Mouse (Mus musculus) liver, embryonic 12.5 days (tissue): Measurements from ENCODE around the gene Cpn1. TPM values are rescaled to one million over a fixed set of nuclear protein-coding genes. Genes with fewer than 3 reads are reported as not detected.

Source experiments
- ATAC-seq: fragments of 200-750 bp; cut with Nextera tagmentation; 2 replicates; pipeline ENCODE4 v1.8.0; 2017; ENCODE audit warnings: moderate number of reproducible peaks, mild to moderate bottlenecking, moderate library complexity
- H3K27ac ChIP-seq: fragments of 300-500 bp; sonication (generic); 2 replicates; pipeline ENCODE4 v1.5.1; 2016; ENCODE audit warnings: mild to moderate bottlenecking
- H3K27me3 ChIP-seq: fragments of 300-500 bp; sonication (generic); replicated peaks from 2 replicates; pipeline ENCODE4 v1.6.1; 2016; ENCODE audit warnings: mild to moderate bottlenecking, moderate library complexity
- H3K36me3 ChIP-seq: fragments of 300-500 bp; sonication (generic); 2 replicates; pipeline ENCODE4 v1.6.1; 2016; ENCODE audit warnings: mild to moderate bottlenecking, moderate library complexity
- H3K4me1 ChIP-seq: fragments of 300-500 bp; sonication (generic); 2 replicates; pipeline ENCODE4 v1.6.1; 2016
- H3K4me2 ChIP-seq: fragments of 300-500 bp; sonication (generic); 2 replicates; pipeline ENCODE4 v1.6.1; 2016; ENCODE audit warnings: mild to moderate bottlenecking, moderate library complexity
- H3K4me3 ChIP-seq: fragments of 300-500 bp; sonication (generic); 2 replicates; pipeline ENCODE4 v1.5.1; 2016; ENCODE audit warnings: mild to moderate bottlenecking, moderate library complexity
- H3K9ac ChIP-seq: fragments of 300-500 bp; sonication (generic); 2 replicates; pipeline ENCODE4 v1.6.1; 2016; ENCODE audit warnings: mild to moderate bottlenecking, moderate library complexity
- H3K9me3 ChIP-seq: fragments of 300-500 bp; sonication (generic); replicated peaks from 2 replicates; pipeline ENCODE4 v1.6.1; 2016; ENCODE audit warnings: mild to moderate bottlenecking, moderate library complexity
- whole genome bisulfite sequencing: fragments of 180-500 bp; shearing (Covaris S2); methylation state at CpG from one replicate; pipeline ENCODE4 v1.1.7; 2016; ENCODE audit not compliant: insufficient replicate concordance; 5-methylcytosine and 5-hydroxymethylcytosine counted together
- polyA plus RNA-seq: library from polyadenylated mRNA; unstranded; fragments of >200 nt; fragmentation: Nextera tagmentation; extraction: Ambion mirVana; gene quantifications from 2 replicates; pipeline ENCODE4 v1.2.1, GENCODE M21; 2016

Cpn1 gene
- polyA plus RNA-seq, 1 experiment from 2014 or later, result 45.8 TPM

GRCm38 (mm10) chr19:43980711-43981110 is 5.6 kb downstream of the Cpn1 start:
- no peak overlapping the region for H3K9ac ChIP-seq
- H3K9me3 ChIP-seq, result no peaks in the 10 kb centered on the region
- WGBS, result 83% methylated on average over 17 of the region's 17 CpGs
- peaks cover 11% of the 10 kb centered on the region for H3K27me3 ChIP-seq
- H3K36me3 ChIP-seq, result peaks cover 7% of the 10 kb centered on the region; the same call in 1 of the 2 replicates
- no peak for ATAC-seq
- H3K27ac ChIP-seq, result no peak overlapping the region
- no peak overlapping the region for H3K4me3 ChIP-seq
- 0 out of 2 replicates have a peak, but pooled peaks cover 3% of the 10 kb centered on the region for H3K4me1 ChIP-seq
- no peak overlapping the region for H3K4me2 ChIP-seq

DNA sequence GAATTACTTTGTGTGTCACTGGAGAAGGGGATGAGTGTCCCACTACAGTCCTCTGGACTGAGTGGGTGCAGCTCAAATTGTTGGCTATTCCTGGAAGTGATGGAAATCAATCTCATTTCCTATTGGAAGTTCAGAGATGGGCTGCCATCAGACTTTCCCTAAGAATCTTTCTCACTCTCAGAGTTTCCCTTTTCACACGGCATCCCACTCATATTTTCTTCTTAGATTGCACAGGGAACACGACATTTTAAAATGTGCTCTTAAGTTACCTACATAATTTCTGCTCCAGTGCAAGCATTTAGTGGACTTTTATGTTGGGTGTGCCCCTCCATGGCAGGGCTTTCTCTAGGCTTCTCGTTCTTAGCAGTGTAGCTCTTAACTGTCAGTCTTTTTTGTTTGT is 8.6 kb downstream of the Cpn1 start:
- 67% methylated on average over 3 of the region's 3 CpGs for WGBS
- ATAC-seq, result no peak
- H3K27ac ChIP-seq, result no peak overlapping the region
- no peak overlapping the region for H3K4me3 ChIP-seq
- peaks cover 9% of the 10 kb centered on the region; the same call in 1 of the 2 replicates for H3K36me3 ChIP-seq
- H3K4me1 ChIP-seq, result 0 out of 2 replicates have a peak, but pooled peaks cover 3% of the 10 kb centered on the region
- no peak overlapping the region for H3K9ac ChIP-seq
- no peaks in the 10 kb centered on the region for H3K27me3 ChIP-seq
- H3K9me3 ChIP-seq, result no peaks in the 10 kb centered on the region
- H3K4me2 ChIP-seq, result no peak overlapping the region

DNA sequence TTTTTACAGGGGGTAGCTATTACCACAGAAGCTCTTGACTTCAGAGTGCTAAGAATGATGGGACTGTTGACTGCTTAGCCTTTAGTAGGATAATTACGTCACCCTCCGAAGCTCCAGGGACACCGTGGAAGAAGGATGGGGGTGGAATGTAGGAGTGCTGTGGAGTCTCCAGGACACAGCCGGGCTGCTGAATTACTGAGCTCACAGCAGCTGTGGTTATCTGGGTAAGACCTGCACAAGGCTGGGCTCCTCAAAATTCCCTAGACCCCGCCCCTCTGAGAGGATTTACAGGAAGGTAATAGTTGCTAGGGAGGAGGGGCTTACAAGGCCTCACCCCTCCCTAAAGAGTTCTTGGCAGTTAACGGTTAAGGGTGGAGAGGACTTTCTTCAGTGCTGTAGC is 9.7 kb downstream of the Cpn1 start:
- no peaks in the 10 kb centered on the region for H3K27me3 ChIP-seq
- no peak overlapping the region for H3K9ac ChIP-seq
- peaks cover 9% of the 10 kb centered on the region; the same call in 1 of the 2 replicates for H3K36me3 ChIP-seq
- H3K4me1 ChIP-seq, result 0 out of 2 replicates have a peak, but pooled peaks cover 3% of the 10 kb centered on the region
- H3K9me3 ChIP-seq, result no peaks in the 10 kb centered on the region
- WGBS, result 59% methylated on average over 6 of the region's 6 CpGs
- H3K4me2 ChIP-seq, result no peak overlapping the region
- ATAC-seq, result no peak
- H3K4me3 ChIP-seq, result no peak overlapping the region
- H3K27ac ChIP-seq, result no peak overlapping the region

DNA sequence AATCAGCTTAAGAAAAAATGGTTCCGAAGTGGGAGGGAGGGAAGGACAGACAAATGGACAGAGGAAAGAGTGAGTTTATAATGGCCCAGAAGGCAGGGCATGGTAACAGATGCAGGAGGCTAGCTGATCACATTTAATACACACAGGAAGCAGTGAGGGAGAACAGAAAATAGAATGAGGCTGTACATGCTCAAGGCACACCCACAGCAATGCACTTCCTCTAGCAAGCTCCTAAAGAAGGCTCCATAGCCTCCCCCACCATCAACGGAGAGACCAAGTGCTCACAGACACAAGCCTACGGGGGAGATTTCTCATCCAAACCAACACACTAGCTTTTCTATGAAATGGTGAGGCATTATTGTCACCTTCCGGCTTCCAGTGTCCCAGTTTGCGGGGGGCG is 12.1 kb downstream of the Cpn1 start:
- Histone ChIP-seq H3K4me3 (no peak overlapping the region), H3K36me3 (0 out of 2 replicates have a peak, but pooled peaks cover 4% of the 10 kb centered on the region), H3K27ac (no peak overlapping the region), H3K4me2 (no peak overlapping the region), H3K4me1 (0 out of 2 replicates have a peak, but pooled peaks cover 3% of the 10 kb centered on the region), H3K27me3 (no peaks in the 10 kb centered on the region), H3K9me3 (no peaks in the 10 kb centered on the region), H3K9ac (no peak overlapping the region)
- no peak for ATAC-seq
- 76% methylated on average over 6 of the region's 6 CpGs for WGBS

DNA sequence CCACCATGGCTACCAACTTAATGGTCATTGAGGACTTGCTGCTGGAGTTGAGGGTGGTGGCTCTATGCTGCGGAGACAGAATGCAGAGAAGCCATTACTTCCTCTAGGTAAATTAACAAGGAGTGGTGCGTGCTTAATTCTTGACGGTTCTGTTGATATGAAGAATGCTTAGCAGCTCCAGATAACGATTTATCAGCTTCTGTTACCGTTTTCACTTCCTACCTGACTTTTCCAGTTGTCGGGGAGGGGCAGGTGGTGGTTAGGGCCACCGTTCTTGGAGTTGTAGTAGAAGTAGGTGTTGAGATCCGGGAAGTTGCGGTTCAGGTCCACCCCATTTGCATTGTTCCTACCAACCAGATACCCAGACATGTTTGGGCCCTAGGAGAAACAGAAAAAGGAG is 12.6 kb downstream of the Cpn1 start:
- ATAC-seq, result no peak
- Histone ChIP-seq H3K9me3 (no peaks in the 10 kb centered on the region), H3K36me3 (0 out of 2 replicates have a peak, but pooled peaks cover 4% of the 10 kb centered on the region), H3K27ac (no peak overlapping the region), H3K4me2 (no peak overlapping the region), H3K4me1 (0 out of 2 replicates have a peak, but pooled peaks cover 3% of the 10 kb centered on the region), H3K4me3 (no peak overlapping the region), H3K9ac (no peak overlapping the region), H3K27me3 (no peaks in the 10 kb centered on the region)
- 51% methylated on average over 9 of the region's 9 CpGs for WGBS

GRCm38 (mm10) chr19:43972129-43972528 is 14.2 kb downstream of the Cpn1 start:
- WGBS, result 73% methylated on average over 8 of the region's 8 CpGs
- no peak overlapping the region for H3K27ac ChIP-seq

DNA sequence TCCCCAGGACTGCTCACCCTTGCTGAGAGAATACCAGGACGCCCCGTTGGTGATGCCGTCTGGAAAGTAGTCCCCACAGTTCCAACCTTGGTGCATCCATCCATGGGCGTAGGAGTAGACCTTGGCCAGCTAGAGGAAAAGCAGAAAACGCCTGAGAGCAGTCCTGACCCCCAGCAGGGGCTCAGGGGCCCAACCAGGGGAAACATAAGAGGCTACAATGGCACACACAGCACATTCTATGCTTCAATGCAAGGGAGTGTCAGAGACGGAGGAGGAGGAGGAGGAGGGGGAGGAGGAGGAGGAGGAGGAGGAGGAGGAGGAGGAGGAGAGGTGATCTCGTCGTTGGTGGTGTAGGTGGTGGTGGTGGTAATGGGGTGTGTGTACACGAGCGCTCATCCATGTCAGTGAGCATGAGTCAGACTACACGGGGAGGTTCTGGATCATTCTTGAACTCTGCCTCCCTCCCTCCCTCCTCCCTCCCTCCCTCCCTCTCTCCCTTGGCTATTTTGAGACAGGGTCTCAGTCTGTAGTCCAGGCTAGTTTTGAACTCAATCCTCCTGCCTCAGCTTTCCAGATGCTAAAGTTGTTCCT is 17.8 kb downstream of the Cpn1 start:
- H3K27ac ChIP-seq, result no peak overlapping the region
- H3K4me1 ChIP-seq, result no peaks in the 10 kb centered on the region
- ATAC-seq, result no peak
- 0 out of 2 replicates have a peak, but pooled peaks cover 3% of the 10 kb centered on the region for H3K36me3 ChIP-seq
- 0 out of 2 replicates have a peak, but pooled peaks cover 4% of the 10 kb centered on the region for H3K27me3 ChIP-seq
- no peak overlapping the region for H3K4me3 ChIP-seq
- no peaks in the 10 kb centered on the region for H3K9me3 ChIP-seq
- no peak overlapping the region for H3K4me2 ChIP-seq
- WGBS, result 43% methylated on average over 10 of the region's 11 CpGs
- no peak overlapping the region for H3K9ac ChIP-seq

More at GRCm38 (mm10) chr19:43972129-43972528, 14.2 kb downstream of the Cpn1 start:
- Histone ChIP-seq H3K9ac (no peak overlapping the region), H3K4me2 (no peak overlapping the region), H3K4me1 (0 out of 2 replicates have a peak, but pooled peaks cover 3% of the 10 kb centered on the region), H3K4me3 (no peak overlapping the region), H3K9me3 (no peaks in the 10 kb centered on the region), H3K36me3 (0 out of 2 replicates have a peak, but pooled peaks cover 7% of the 10 kb centered on the region), H3K27me3 (no peaks in the 10 kb centered on the region)
- ATAC-seq, result no peak

GRCm38 (mm10) chr19:43966481-43966880 is 19.9 kb downstream of the Cpn1 start:
- H3K4me2 ChIP-seq, result no peak overlapping the region
- H3K9ac ChIP-seq, result no peak overlapping the region
- H3K27ac ChIP-seq, result no peak overlapping the region
- H3K4me3 ChIP-seq, result no peak overlapping the region
- H3K4me1 ChIP-seq, result no peaks in the 10 kb centered on the region
- WGBS, result 59% methylated on average over 2 of the region's 2 CpGs
- 0 out of 2 replicates have a peak, but pooled peaks cover 4% of the 10 kb centered on the region for H3K27me3 ChIP-seq
- H3K9me3 ChIP-seq, result no peaks in the 10 kb centered on the region
- H3K36me3 ChIP-seq, result peaks cover 8% of the 10 kb centered on the region; the same call in 1 of the 2 replicates
- ATAC-seq, result no peak

DNA sequence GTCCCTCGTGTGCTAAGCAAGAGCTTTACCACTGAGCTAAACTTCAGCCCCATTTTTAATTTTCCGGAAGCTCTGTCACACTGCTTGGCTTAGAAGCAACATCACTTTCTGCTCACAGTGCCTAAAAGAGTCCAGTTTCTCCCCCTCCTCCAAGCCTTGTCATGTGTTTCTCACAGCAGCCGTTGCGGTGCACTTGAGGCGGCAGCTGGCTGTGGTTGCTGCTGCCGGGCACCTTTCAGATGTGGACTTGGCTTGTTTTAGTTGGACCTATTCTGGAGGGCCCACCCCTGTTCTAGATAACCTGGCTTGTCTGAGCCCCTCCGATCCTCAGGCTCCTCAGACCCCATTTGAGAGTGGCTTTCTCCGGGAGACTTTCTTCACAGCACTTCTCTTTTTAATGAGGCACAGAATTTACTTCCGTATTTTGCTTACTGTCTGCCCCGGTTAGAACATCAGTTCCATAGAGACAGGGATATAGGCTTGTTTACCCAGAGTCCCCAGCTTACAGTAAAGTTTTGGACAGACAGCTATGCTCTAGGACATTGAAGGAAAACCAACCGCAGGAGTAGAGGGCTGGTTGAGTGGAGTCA is 20.8 kb downstream of the Cpn1 start:
- H3K27me3 ChIP-seq, result 0 out of 2 replicates have a peak, but pooled peaks cover 4% of the 10 kb centered on the region
- WGBS, result 60% methylated on average over 11 of the region's 11 CpGs
- ATAC-seq, result no peak
- H3K36me3 ChIP-seq, result peaks cover 8% of the 10 kb centered on the region; the same call in 1 of the 2 replicates
- H3K4me1 ChIP-seq, result no peaks in the 10 kb centered on the region
- H3K9ac ChIP-seq, result no peak overlapping the region
- no peak overlapping the region for H3K27ac ChIP-seq
- H3K4me3 ChIP-seq, result no peak overlapping the region
- H3K9me3 ChIP-seq, result 0 out of 2 replicates have a peak, but pooled peaks cover 2% of the 10 kb centered on the region
- H3K4me2 ChIP-seq, result no peak overlapping the region

GRCm38 (mm10) chr19:43962795-43963194 is 23.6 kb downstream of the Cpn1 start:
- no peak overlapping the region for H3K27ac ChIP-seq
- 47% methylated on average over 9 of the region's 9 CpGs for WGBS
- ATAC-seq, result no peak

DNA sequence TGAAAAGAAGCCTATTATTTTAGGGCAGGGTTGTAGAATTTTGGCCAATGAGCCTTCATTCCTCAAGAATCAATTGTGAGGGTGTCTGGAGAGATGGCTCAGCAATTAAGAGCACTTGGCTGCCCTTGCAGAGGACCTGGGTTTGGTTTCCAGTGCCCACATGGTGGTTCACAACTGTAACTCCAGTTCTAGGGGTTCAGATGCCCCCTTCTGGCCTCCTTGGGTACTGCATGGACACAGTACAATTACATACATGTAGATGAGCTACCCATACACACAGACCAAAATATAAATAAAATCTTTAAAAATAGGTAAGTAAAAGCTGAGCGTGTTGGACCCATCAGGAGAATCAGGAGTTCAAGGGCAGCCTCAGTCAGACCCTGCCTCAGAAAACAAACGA is 25.2 kb downstream of the Cpn1 start:
- WGBS, result 63% methylated on average over 2 of the region's 2 CpGs
- peaks cover 5% of the 10 kb centered on the region; the same call in 1 of the 2 replicates for H3K36me3 ChIP-seq
- no peak overlapping the region for H3K27ac ChIP-seq
- H3K4me3 ChIP-seq, result no peak overlapping the region
- H3K27me3 ChIP-seq, result 0 out of 2 replicates have a peak, but pooled peaks cover 7% of the 10 kb centered on the region
- no peak overlapping the region for H3K4me2 ChIP-seq
- no peak for ATAC-seq
- 0 out of 2 replicates have a peak, but pooled peaks cover 2% of the 10 kb centered on the region for H3K9me3 ChIP-seq
- no peaks in the 10 kb centered on the region for H3K4me1 ChIP-seq
- no peak overlapping the region for H3K9ac ChIP-seq

More at GRCm38 (mm10) chr19:43962795-43963194, 23.6 kb downstream of the Cpn1 start:
- H3K36me3 ChIP-seq, result peaks cover 5% of the 10 kb centered on the region; the same call in 1 of the 2 replicates
- no peak overlapping the region for H3K4me3 ChIP-seq
- no peak overlapping the region for H3K9ac ChIP-seq
- 0 out of 2 replicates have a peak, but pooled peaks cover 2% of the 10 kb centered on the region for H3K9me3 ChIP-seq
- H3K27me3 ChIP-seq, result 0 out of 2 replicates have a peak, but pooled peaks cover 4% of the 10 kb centered on the region
- H3K4me1 ChIP-seq, result no peaks in the 10 kb centered on the region
- H3K4me2 ChIP-seq, result no peak overlapping the region

GRCm38 (mm10) chr19:43960014-43960413 is 26.3 kb downstream of the Cpn1 start:
- H3K4me3 ChIP-seq, result no peak overlapping the region
- H3K4me2 ChIP-seq, result no peak overlapping the region
- 0 out of 2 replicates have a peak, but pooled peaks cover 2% of the 10 kb centered on the region for H3K9me3 ChIP-seq
- no peaks in the 10 kb centered on the region for H3K4me1 ChIP-seq
- no peak overlapping the region for H3K9ac ChIP-seq
- H3K27me3 ChIP-seq, result 0 out of 2 replicates have a peak, but pooled peaks cover 9% of the 10 kb centered on the region
- WGBS, result 72% methylated on average over 11 of the region's 11 CpGs
- no peak overlapping the region for H3K27ac ChIP-seq
- peaks cover 5% of the 10 kb centered on the region; the same call in 1 of the 2 replicates for H3K36me3 ChIP-seq
- ATAC-seq, result no peak
